Mouse (Mus musculus) pancreas, adult 10 weeks (tissue): ENCODE measurements around the gene Arsg. TPM values are rescaled to one million over a fixed set of nuclear protein-coding genes. Genes with fewer than 3 reads are reported as not detected.

Experiments used
- polyA plus RNA-seq: library from polyadenylated mRNA; stranded (reverse); fragments of 350-450 nt; fragmentation: Illumina TruSeq; extraction: RNeasy Lipid Tissue Mini Kit (QIAGEN cat#74804); gene quantifications from one replicate; pipeline ENCODE4 v1.2.3, GENCODE M21; 2015; ENCODE audit warnings: low read depth, low replicate concordance; ENCODE audit not compliant: insufficient read depth

Gene Arsg
- polyA plus RNA-seq: 8.0 TPM

GRCm38 (mm10) chr11:109473171-109474085 lies at the start of gene Arsg, which contains the start of gene Slc16a6:
Gene Arsg (plus strand): TSS chr11:109473374.
Gene Slc16a6 (minus strand): TSS chr11:109473598.

GRCm38 (mm10) chr11:109425392-109426271 lies 47.5 kb upstream of the Arsg start, which contains the start of gene Amz2:
Gene Amz2 (plus strand): TSS chr11:109425946.

GRCm38 (mm10) chr11:109611303-109612149 lies 138.4 kb downstream of the Arsg start, which contains the start of gene Wipi1:
Gene Wipi1 (minus strand): TSS chr11:109611967.

Other genes with a start within 250 kb of the Arsg start
- gene Rgs9, start 175.2 kb upstream of the Arsg start, polyA plus RNA-seq: 2.5 TPM
- gene Gna13, start 110.5 kb upstream of the Arsg start, polyA plus RNA-seq: 4.2 TPM
- not detected for gene 9930022D16Rik, start 59.5 kb upstream of the Arsg start, polyA plus RNA-seq
- gene Amz2, start 47.4 kb upstream of the Arsg start, polyA plus RNA-seq: 12.2 TPM
- 5.0 TPM for gene Slc16a6, start 224 bp downstream of the Arsg start, polyA plus RNA-seq
- gene Wipi1, start 138.6 kb downstream of the Arsg start, polyA plus RNA-seq: 5.7 TPM
- 40.1 TPM for gene Prkar1a, start 176.0 kb downstream of the Arsg start, polyA plus RNA-seq
- 6.5 TPM for gene Fam20a, start 248.9 kb downstream of the Arsg start, polyA plus RNA-seq